Mouse (Mus musculus) midbrain, embryonic 16.5 days (tissue): ENCODE data around the gene Rab3gap1. TPM values are rescaled to one million over a fixed set of nuclear protein-coding genes. Genes with fewer than 3 reads are reported as not detected.

Experiments
- ATAC-seq: fragments of 200-750 bp; cut with Nextera tagmentation; 2 replicates; pipeline ENCODE4 v1.8.0; 2017; ENCODE audit warnings: moderate TSS enrichment
- H3K27ac ChIP-seq: fragments of 300-500 bp; sonication (generic); 2 replicates; pipeline ENCODE4 v1.5.1; 2014; ENCODE audit warnings: mild to moderate bottlenecking, low read length, mixed read lengths
- H3K27me3 ChIP-seq: fragments of 300-500 bp; sonication (generic); 2 replicates; pipeline ENCODE4 v1.6.1; 2014; ENCODE audit warnings: low read depth, low read length, mixed read lengths; ENCODE audit not compliant: control insufficient read depth, insufficient read depth
- H3K36me3 ChIP-seq: fragments of 300-500 bp; sonication (generic); 2 replicates; pipeline ENCODE4 v1.6.1; 2014; ENCODE audit warnings: mild to moderate bottlenecking, low read length, moderate library complexity, mixed read lengths; ENCODE audit not compliant: control insufficient read depth, insufficient read depth
- H3K4me1 ChIP-seq: fragments of 300-500 bp; sonication (generic); 2 replicates; pipeline ENCODE4 v1.6.1; 2014; ENCODE audit warnings: mild to moderate bottlenecking, low read length, mixed read lengths; ENCODE audit not compliant: control insufficient read depth, insufficient read depth
- H3K4me2 ChIP-seq: fragments of 300-500 bp; sonication (generic); 2 replicates; pipeline ENCODE4 v1.6.1; 2014; ENCODE audit warnings: mild to moderate bottlenecking, low read length, mixed read lengths
- H3K4me3 ChIP-seq: fragments of 300-500 bp; sonication (generic); 2 replicates; pipeline ENCODE4 v1.5.1; 2014; ENCODE audit warnings: low read depth, mild to moderate bottlenecking, low read length, moderate library complexity, mixed read lengths
- H3K9ac ChIP-seq: fragments of 300-500 bp; sonication (generic); 2 replicates; pipeline ENCODE4 v1.6.1; 2014; ENCODE audit warnings: low read depth, low read length, mixed read lengths
- H3K9me3 ChIP-seq: fragments of 300-500 bp; sonication (generic); replicated peaks from 2 replicates; pipeline ENCODE4 v1.6.1; 2014; ENCODE audit warnings: mild to moderate bottlenecking, low read length, mixed read lengths; ENCODE audit not compliant: control insufficient read depth, poor library complexity, severe bottlenecking
- WGBS: fragments of 180-500 bp; shearing (Covaris S2); extraction: QIAGEN DNeasy Blood & Tissue Kit; methylation state at CpG from one replicate; pipeline ENCODE4 v1.1.7; 2014; 5-methylcytosine and 5-hydroxymethylcytosine counted together
- polyA plus RNA-seq: library from polyadenylated mRNA; unstranded; fragments of >200 nt; fragmentation: Nextera tagmentation; extraction: Ambion mirVana; gene quantifications from 2 replicates; pipeline ENCODE4 v1.2.1, GENCODE M21; 2015

Rab3gap1 gene
- polyA plus RNA-seq, 1 experiment from 2014 or later: 23.3 TPM

GRCm38 (mm10) chr1:127959312-127959718, 90.7 kb downstream of the Rab3gap1 start:
- Histone ChIP-seq H3K36me3 (no peaks in the 10 kb centered on the region), H3K27ac (peak overlapping the region; percentile 73), H3K9me3 (no peaks in the 10 kb centered on the region), H3K9ac (peak overlapping the region; percentile 33; the same call in 1 of the 2 replicates), H3K27me3 (no peaks in the 10 kb centered on the region), H3K4me3 (no peak overlapping the region), H3K4me1 (peaks cover 15% of the 10 kb centered on the region), H3K4me2 (peak overlapping the region; percentile 36)
- WGBS: 6% methylated on average over 7 of the region's 7 CpGs
- peak; percentile 75 for ATAC-seq

GRCm38 (mm10) chr1:127961140-127961539, 92.6 kb downstream of the Rab3gap1 start:
- ATAC-seq: no peak
- 95% methylated on average over 1 of the region's 1 CpGs for WGBS
- Histone ChIP-seq H3K9ac (no peak overlapping the region), H3K4me1 (peaks cover 15% of the 10 kb centered on the region), H3K36me3 (no peaks in the 10 kb centered on the region), H3K27me3 (no peaks in the 10 kb centered on the region), H3K4me3 (no peak overlapping the region), H3K9me3 (no peaks in the 10 kb centered on the region), H3K4me2 (no peak overlapping the region), H3K27ac (no peak overlapping the region)

DNA sequence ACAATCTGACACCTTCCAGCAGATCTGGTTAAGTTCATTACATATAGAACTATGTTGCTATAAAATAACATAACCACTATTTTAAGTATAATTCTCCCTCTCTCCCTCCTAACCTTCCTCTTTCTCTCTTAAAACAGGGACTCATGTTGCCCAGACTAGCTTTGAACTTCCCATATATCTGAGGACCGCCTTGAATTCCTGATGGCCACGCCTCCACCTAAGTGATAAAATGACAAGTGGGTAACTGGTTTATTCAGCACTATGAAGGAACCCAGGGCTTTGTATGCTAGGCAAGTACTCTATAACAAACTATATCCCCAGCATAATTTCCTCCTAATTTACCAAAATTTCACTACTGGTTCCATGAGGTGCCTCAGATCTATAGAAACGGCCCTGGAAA, 94.8 kb downstream of the Rab3gap1 start:
- Histone ChIP-seq H3K27me3 (no peaks in the 10 kb centered on the region), H3K36me3 (no peaks in the 10 kb centered on the region), H3K9ac (no peak overlapping the region), H3K4me1 (peaks cover 15% of the 10 kb centered on the region), H3K9me3 (no peaks in the 10 kb centered on the region), H3K27ac (no peak overlapping the region), H3K4me2 (no peak overlapping the region), H3K4me3 (no peak overlapping the region)
- no peak for ATAC-seq
- 92% methylated on average over 3 of the region's 3 CpGs for WGBS

- Histone ChIP-seq H3K27ac (no peak overlapping the region), H3K36me3 (no peaks in the 10 kb centered on the region), H3K4me1 (no peaks in the 10 kb centered on the region), H3K27me3 (no peaks in the 10 kb centered on the region), H3K9me3 (no peaks in the 10 kb centered on the region), H3K9ac (no peak overlapping the region), H3K4me2 (no peak overlapping the region), H3K4me3 (no peak overlapping the region)
- 92% methylated on average over 4 of the region's 4 CpGs for WGBS
- no peak for ATAC-seq
These were observed 102.3 kb downstream of the Rab3gap1 start for GRCm38 (mm10) chr1:127970870-127971269.

GRCm38 (mm10) chr1:127974082-127974481, 105.5 kb downstream of the Rab3gap1 start:
- Histone ChIP-seq H3K27ac (no peak overlapping the region), H3K9me3 (no peaks in the 10 kb centered on the region), H3K9ac (no peak overlapping the region), H3K27me3 (no peaks in the 10 kb centered on the region), H3K4me2 (no peak overlapping the region), H3K4me1 (no peaks in the 10 kb centered on the region), H3K4me3 (no peak overlapping the region), H3K36me3 (no peaks in the 10 kb centered on the region)
- ATAC-seq: no peak
- WGBS: 92% methylated on average over 4 of the region's 4 CpGs

DNA sequence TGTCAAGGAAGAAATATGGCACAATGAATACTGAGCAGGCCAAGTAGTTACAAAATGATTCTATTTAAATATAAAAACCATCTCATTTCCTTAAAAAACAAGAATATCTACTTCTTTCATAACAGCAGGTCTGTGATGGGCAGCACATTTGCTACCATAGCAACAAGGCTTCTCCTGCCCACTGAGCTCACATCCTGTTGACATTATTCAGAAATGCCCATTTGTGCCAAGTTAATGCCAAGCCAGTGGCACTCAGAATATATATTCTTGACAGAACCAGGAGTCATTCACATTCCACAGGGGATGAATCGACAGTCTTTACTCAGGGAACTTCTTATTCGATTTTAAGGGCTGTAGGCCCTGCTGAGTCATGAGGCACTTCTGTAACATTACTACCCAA, 107.1 kb downstream of the Rab3gap1 start:
- WGBS: 85% methylated on average over 2 of the region's 2 CpGs
- H3K9ac ChIP-seq: no peak overlapping the region
- H3K4me1 ChIP-seq: no peaks in the 10 kb centered on the region
- no peak overlapping the region; the same call in 1 of the 2 replicates for H3K27ac ChIP-seq
- ATAC-seq: no peak
- H3K4me3 ChIP-seq: no peak overlapping the region
- H3K4me2 ChIP-seq: no peak overlapping the region
- H3K9me3 ChIP-seq: no peaks in the 10 kb centered on the region
- H3K36me3 ChIP-seq: no peaks in the 10 kb centered on the region
- no peaks in the 10 kb centered on the region for H3K27me3 ChIP-seq

DNA sequence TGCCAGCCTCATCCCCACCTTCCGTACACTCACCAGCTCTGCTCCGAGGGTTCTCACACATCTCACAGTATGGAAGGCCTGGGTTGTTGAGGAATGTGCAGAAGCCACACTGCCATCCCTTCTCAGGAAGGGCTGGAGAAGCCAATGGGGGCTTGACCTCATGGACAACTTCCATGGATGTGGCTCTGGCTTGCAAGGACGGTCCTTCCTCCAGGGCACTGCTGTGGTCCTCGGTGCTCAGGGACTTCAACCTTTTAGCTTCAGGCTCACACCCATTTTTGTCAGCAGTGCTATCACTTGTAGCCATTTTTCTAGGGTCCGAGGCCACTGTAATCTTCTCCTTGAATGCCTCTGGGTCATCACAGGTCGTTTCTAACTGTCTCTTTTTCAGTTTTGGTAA, 107.5 kb downstream of the Rab3gap1 start:
- ATAC-seq: no peak
- WGBS: 91% methylated on average over 6 of the region's 6 CpGs
- H3K4me3 ChIP-seq: no peak overlapping the region
- no peaks in the 10 kb centered on the region for H3K36me3 ChIP-seq
- H3K9me3 ChIP-seq: no peaks in the 10 kb centered on the region
- no peaks in the 10 kb centered on the region for H3K4me1 ChIP-seq
- H3K4me2 ChIP-seq: no peak overlapping the region
- H3K9ac ChIP-seq: no peak overlapping the region
- H3K27ac ChIP-seq: no peak overlapping the region; the same call in 1 of the 2 replicates
- no peaks in the 10 kb centered on the region for H3K27me3 ChIP-seq

- H3K4me2 ChIP-seq: no peak overlapping the region
- no peaks in the 10 kb centered on the region for H3K9me3 ChIP-seq
- WGBS: 84% methylated on average over 1 of the region's 1 CpGs
- H3K9ac ChIP-seq: no peak overlapping the region
- no peak overlapping the region for H3K4me3 ChIP-seq
- no peaks in the 10 kb centered on the region for H3K36me3 ChIP-seq
- no peaks in the 10 kb centered on the region for H3K27me3 ChIP-seq
- no peak for ATAC-seq
- H3K4me1 ChIP-seq: no peaks in the 10 kb centered on the region
- H3K27ac ChIP-seq: no peak overlapping the region
These were observed 109.6 kb downstream of the Rab3gap1 start for GRCm38 (mm10) chr1:127978125-127978524.

DNA sequence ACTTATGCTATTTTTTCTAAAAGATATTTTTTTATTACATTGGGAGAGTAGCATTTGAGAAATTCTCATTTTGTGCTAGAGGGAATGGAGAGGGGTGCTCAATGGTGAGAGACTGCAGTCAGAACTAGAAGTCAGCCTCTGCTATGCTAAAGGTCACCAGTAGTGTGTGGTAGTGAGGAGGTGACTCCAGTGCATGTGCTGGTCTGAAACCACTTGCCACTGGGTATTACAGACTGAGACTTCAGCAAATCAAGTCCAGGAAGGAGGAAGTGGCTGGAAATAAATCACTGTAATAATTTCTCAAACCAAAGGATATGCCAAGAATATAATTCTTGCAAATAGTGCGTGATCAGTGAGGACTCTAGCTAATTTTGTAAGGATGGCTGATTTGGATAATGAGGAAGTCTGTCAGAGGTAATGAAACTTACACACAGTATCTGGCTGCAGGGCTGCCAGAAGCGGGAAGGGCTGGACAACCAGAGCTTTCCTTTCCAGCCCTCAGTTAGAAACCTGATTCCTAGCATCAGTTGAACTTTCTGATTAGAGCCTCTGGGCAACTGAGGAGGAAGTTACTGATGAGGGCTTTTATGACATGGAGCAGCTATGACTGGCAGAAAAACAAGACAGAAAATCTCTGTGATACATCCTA, 112.5 kb downstream of the Rab3gap1 start:
- H3K9ac ChIP-seq: no peak overlapping the region
- no peaks in the 10 kb centered on the region for H3K4me1 ChIP-seq
- WGBS: 91% methylated on average over 2 of the region's 2 CpGs
- H3K4me3 ChIP-seq: no peak overlapping the region
- no peak overlapping the region for H3K4me2 ChIP-seq
- ATAC-seq: no peak
- no peaks in the 10 kb centered on the region for H3K36me3 ChIP-seq
- H3K27me3 ChIP-seq: no peaks in the 10 kb centered on the region
- no peak overlapping the region for H3K27ac ChIP-seq
- H3K9me3 ChIP-seq: no peaks in the 10 kb centered on the region
